In the genomic region with DNA sequence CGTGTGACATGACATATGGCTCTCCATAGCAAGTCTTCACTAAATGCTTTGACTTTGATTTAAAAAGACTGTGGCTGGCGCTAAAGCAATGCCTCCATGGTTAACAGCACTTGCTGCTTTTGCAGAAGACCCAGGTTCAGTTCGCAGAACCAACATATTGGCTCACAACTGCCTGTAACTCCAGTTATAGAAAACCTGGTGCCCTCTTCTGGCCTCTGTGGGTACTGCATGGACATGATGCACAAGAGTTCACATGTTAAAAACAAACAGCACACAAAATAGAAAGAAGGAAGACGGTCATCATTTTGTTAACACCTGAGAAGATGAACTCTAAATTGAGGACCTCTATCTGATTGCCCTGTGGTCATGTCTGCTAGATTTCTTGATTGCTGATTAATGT, we compare ENCODE assay signal across 9 mouse cellular contexts.
A peak's percentile ranks its signal among the peaks of the same experiment; 100 is the strongest.
DNase-seq lines count a peak whose midpoint lies in the region; ATAC-seq and TF ChIP-seq lines count a peak whose summit lies in the region.
"Had no signal": no experiment of that assay in that cellular context is flagged by ENCODE, and none has a peak within 500 bp of the region (broad histone marks: within the 10 kb centered on the region; RNA-seq: fewer than 3 reads in every experiment).

No protein-coding gene starts in this region.

- no peak for ATAC-seq in cerebellum, adult (ENCODE audit: insufficient number of reproducible peaks, low FRiP score, low TSS enrichment)

- intact Hi-C loops in left cerebral cortex, postnatal 4 days (cut with DNase I) = no loop called here

- no peaks in the 10 kb centered on the region for H3K4me1 ChIP-seq in ES-E14 (ENCODE audit: control insufficient read depth in 2 of 2, insufficient read depth in 2 of 2, low read length in 2 of 2, poor library complexity in 1 of 2)
- H3K4me1 ChIP-seq: liver, embryonic 15.5 days had no signal

- no peak overlapping the region for H3K9ac ChIP-seq in ES-E14 (ENCODE audit: insufficient read depth, low read depth, low read length, poor library complexity, severe bottlenecking)
- H3K9ac ChIP-seq: liver, embryonic 15.5 days had no signal

- H3K9me3 ChIP-seq in ES-E14 (ENCODE audit: control insufficient read depth, insufficient read depth, low read depth, low read length) = no peaks in the 10 kb centered on the region
- H3K9me3 ChIP-seq: liver, embryonic 15.5 days had no signal

- in situ Hi-C loops in ES-E14 (cut with MboI; ENCODE audit: low sequenced_read_pairs in 2 of 2, unreplicated experiment in 2 of 2) = no loop called here

- H3K27ac ChIP-seq in ES-E14 (ENCODE audit: insufficient read depth, low read depth, low read length, poor library complexity, severe bottlenecking) = no peak overlapping the region
- H3K27ac ChIP-seq: liver, embryonic 15.5 days had no signal

- H3K4me3 ChIP-seq in ES-E14 (ENCODE audit: insufficient read depth in 1 of 2, low read depth in 1 of 2, low read length in 2 of 2, poor library complexity in 1 of 2, severe bottlenecking in 1 of 2) = no peak overlapping the region
- H3K4me3 ChIP-seq: liver, embryonic 15.5 days had no signal

- DNase-seq in cerebellum, adult 8-10 months = peak; percentile 18
- peak; percentile 34 for DNase-seq in left cerebral cortex, postnatal 4 days
- no peak for DNase-seq in left cerebral cortex, adult 8-10 months (ENCODE audit: low spot score in 2 of 2)
- peak; percentile 39 for DNase-seq in ES-E14 (ENCODE audit: low read depth, low spot score)
- DNase-seq in kidney, postnatal 14 days = peak; percentile 4
- no peak for DNase-seq in layer of hippocampus, adult 9-10 months (ENCODE audit: low spot score)
- DNase-seq in right cerebral cortex, postnatal 36 days (ENCODE audit: low spot score in 2 of 2) = no peak

- no peaks in the 10 kb centered on the region for H3K36me3 ChIP-seq in ES-E14 (ENCODE audit: control insufficient read depth, insufficient read depth, low read length, poor library complexity, severe bottlenecking)
- H3K36me3 ChIP-seq: liver, embryonic 15.5 days had no signal

TF ChIP-seq in ES-E14, 5 proteins besides CTCF, POLR2A, EP300 and RAD21:
- TF ChIP-seq ZNF384 (IDR thresholded peaks at IDR 0.05; ENCODE audit: low read depth, low read length) (no peak), ZC3H11A (IDR thresholded peaks at IDR 0.05; ENCODE audit: borderline replicate concordance, low read depth, low read length) (peak; percentile 28; the same call in 1 of the 2 replicates)

Comparison
In these comparisons a context has a peak if more than half of its experiments do, and no peak if none do; other contexts are left out.
1. DNase-seq: peak in cerebellum, adult 8-10 months (single experiment), left cerebral cortex, postnatal 4 days (single experiment), ES-E14 (single experiment) and kidney, postnatal 14 days (single experiment); none in left cerebral cortex, adult 8-10 months (0 of 2), layer of hippocampus, adult 9-10 months (single experiment) and right cerebral cortex, postnatal 36 days (0 of 2).